Mouse (Mus musculus): ENCODE results near the gene Nop9.

The Nop9 gene

GRCm38 (mm10) chr14:55769087-55769703 is 23.7 kb downstream of the Nop9 start:
- no peak for DNase-seq (ENCODE audit: low spot score in 2 of 2)

DNA sequence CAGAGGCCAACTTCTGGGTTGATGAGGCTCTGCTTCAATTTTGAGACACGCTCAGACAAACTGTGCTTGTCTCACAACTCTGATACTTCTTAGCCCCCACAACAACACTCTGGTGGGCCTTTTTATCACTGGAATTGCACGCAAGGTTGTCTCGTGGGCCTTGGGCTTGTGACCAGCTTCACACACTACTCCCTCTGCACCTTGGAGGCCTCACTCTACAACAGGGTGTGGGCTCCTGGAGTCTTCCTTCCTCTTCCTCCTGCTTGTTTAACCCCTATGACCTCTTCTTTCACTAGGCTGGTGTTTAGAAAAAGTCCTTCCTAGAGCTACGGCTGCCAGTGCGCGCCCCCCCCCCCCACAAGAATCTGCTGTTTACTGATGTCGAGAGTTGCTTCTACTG is 31.2 kb downstream of the Nop9 start:
- no peak for DNase-seq (ENCODE audit: low spot score in 2 of 2)

DNA sequence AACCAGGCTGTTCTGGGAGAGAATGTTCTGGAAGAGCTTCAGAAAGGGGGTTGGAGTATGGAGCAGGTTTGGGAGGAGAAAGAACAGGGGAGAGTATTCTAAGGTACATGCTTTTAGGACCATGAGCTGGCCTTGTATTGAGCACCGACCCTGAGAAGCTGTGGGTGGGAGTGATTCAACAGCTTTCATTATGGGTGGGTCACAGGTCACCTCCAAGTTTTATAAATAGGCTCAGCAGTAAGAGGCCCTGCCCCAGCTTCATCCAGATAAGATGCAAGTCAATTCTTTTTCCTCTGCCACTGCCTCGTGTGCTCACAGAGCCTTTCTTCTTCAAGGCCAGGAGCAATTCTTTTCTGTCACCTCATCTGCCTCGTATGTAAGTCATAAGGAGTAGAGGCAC is 31.7 kb downstream of the Nop9 start:
- DNase-seq (ENCODE audit: low spot score in 2 of 2), result no peak

DNA sequence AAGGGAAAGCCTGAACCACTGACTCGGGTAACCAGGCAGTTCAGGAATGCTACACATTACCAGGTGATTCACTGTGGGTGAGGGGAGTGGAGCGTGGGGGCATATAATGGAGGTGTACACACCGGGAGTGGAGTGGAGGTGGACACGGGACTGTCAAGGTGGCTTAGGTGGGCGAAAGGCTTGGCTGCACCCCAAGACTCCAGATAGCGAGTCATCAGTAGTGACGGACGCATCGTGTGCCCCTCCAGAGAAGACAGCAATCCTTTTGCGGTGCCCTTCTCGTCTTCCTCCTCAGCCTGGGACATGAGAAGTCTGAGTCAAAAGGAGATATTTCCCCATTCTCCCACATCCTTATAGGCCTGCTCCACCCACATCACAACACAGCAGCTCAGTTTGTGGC is 32.3 kb downstream of the Nop9 start:
- DNase-seq (ENCODE audit: low spot score in 2 of 2), result no peak

GRCm38 (mm10) chr14:55778686-55779085 is 33.2 kb downstream of the Nop9 start:
- DNase-seq (ENCODE audit: low spot score in 2 of 2), result no peak

GRCm38 (mm10) chr14:55779656-55780055 is 34.2 kb downstream of the Nop9 start:
- no peak for DNase-seq (ENCODE audit: low spot score in 2 of 2)

DNA sequence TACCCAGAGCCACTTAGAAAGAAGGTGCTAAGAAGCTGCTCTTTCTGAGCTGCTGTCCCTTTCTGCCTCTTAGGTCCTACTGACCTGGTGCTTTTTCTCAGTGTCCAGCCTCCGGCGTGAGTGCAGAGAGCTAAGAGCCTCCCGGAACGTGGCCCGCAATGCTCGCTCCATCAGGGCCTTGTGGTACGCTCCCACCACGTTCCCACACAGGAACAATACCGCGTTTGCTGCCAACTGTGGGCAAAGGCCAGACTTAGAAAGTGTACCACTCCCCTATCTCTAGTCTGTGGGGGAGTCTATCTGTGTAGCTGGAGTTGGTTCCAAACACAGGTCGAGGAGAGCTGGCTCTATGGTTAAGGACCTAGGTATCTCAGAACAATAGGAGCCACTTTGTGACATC is 35.2 kb downstream of the Nop9 start:
- no peak for DNase-seq (ENCODE audit: low spot score in 2 of 2)

DNA sequence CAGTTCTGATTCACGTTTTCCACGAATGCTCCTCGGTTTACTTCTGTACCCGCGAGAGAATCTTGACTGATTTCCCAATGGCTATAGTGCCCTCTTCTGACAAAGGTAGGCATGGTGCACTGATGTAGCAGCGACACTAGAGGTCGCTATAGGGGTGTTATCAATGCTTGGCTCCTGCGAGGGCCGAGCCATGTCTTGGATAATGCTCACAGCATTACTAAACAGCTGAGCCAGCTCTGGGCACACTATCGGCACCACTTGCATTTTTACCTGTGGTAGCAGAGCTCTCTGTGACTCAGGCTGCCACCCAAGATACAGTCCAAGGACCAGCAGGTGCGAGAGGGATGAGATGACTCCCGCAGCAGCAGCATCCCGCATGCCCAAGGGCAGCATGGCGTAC is 35.8 kb downstream of the Nop9 start:
- peak in 1 of 2 experiments; percentile 52 for DNase-seq (ENCODE audit: low spot score in 2 of 2)

- peak in 1 of 2 experiments; percentile 1 for DNase-seq (ENCODE audit: low spot score in 2 of 2)
Measured at GRCm38 (mm10) chr14:55782361-55782960, 37.0 kb downstream of the Nop9 start.

GRCm38 (mm10) chr14:55783171-55783957 is 37.9 kb downstream of the Nop9 start:
- peak in 1 of 2 experiments; percentile 2 for DNase-seq (ENCODE audit: low spot score in 2 of 2)

- DNase-seq (ENCODE audit: low spot score in 2 of 2), result peak in 1 of 2 experiments; percentile 1
Measured at GRCm38 (mm10) chr14:55783958-55784235, 38.4 kb downstream of the Nop9 start, which contains the start of gene Adcy4. Adcy4 (minus strand) TSS chr14:55784095.

GRCm38 (mm10) chr14:55785195-55785594 is 39.7 kb downstream of the Nop9 start:
- DNase-seq (ENCODE audit: low spot score in 2 of 2), result no peak

GRCm38 (mm10) chr14:55787731-55788130 is 42.2 kb downstream of the Nop9 start:
- no peak for DNase-seq (ENCODE audit: low spot score in 2 of 2)

DNA sequence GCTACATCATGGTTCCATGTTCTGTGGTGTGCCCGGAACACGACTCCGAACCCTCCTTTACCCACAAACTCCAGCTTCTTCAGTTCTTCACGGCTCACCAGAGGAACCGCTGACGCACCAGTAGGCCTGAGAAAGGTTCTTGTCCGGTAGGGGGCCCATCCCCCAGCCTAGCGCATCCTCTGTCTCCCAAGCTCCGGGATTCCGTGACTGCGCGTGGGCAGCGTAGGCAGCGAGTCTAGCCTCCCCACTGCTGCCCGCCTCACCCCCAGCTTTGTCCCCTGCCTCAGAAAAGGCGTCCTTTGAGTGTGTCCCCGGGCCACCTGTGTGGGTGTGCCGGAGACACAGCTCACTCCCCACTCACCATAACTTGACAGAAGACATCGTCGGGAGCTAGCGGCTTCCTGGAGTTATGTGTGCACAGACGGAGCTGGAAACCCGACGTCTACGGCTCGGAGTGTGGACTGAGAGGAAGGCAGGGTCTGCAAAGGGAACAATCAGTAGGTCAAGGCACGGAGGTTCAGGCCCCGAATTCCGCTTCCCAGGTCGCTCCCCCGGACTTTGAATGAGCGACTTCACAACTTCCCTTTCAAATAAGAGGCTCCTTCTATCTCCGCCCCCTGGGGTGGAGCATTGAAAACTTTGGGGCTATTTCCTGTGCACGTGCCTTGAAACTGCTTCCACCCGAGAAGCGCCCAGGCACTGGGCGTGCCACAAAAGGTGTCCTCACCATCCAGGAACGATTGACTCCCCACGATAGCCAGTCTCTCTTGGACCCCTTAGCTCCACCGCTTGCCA is 43.0 kb downstream of the Nop9 start, which contains the start of gene Ripk3:
Ripk3 (minus strand) TSS at position 610 of the 795 bp plus-strand sequence.
- DNase-seq (ENCODE audit: low spot score in 2 of 2), result no peak

- no peak for DNase-seq (ENCODE audit: low spot score in 2 of 2)
Measured at GRCm38 (mm10) chr14:55793461-55793860, 48.0 kb downstream of the Nop9 start.

GRCm38 (mm10) chr14:55793946-55794345 is 48.5 kb downstream of the Nop9 start:
- DNase-seq (ENCODE audit: low spot score in 2 of 2), result no peak

DNA sequence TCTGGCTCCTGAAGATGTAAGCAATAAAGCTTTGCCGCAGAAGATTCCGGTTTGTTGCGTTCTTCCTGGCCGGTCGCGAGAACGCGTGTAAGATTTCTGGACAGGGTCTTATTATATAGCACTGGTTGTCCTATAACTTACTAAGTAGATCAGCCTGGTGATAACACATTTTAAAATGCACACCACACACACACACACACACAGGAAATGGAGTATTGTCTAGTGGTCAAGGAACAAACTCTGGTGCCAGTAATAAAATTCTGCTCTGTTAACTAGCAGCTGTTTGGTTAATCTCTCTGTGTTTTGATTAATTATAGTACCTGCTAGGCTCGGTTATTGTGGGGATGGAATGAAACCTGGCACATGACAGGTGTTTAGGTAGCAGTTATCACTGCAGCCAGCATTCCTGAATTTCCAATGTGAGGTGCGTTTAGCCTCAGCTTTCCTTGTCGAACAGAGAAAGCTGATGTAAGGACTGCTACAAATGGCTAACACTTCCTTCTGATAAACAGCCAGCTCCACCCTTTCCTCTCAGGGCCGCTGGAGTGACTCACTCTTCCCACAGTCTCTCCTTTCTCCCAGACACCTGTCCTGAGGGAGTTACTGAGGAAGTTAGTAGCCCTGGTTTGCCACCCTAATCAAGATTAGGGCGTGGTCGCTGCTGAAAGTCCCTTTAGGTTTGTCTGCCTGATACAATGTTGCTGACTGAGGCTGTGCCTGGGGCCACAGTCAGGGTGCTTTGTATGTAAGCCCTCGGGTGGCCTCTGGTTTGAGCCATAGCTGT is 50.1 kb downstream of the Nop9 start:
- DNase-seq (ENCODE audit: low spot score in 2 of 2), result no peak

Data from cerebellum, postnatal 4 days (tissue).